Mouse (Mus musculus): Measurements from ENCODE around the gene Zfp672. TPM values are rescaled to one million over a fixed set of nuclear protein-coding genes. Genes with fewer than 3 reads are reported as not detected.

Zfp672 gene
- total and polyA plus RNA-seq, 3 experiments, result 31.2 to 38.8 (median 34.9) TPM

DNA sequence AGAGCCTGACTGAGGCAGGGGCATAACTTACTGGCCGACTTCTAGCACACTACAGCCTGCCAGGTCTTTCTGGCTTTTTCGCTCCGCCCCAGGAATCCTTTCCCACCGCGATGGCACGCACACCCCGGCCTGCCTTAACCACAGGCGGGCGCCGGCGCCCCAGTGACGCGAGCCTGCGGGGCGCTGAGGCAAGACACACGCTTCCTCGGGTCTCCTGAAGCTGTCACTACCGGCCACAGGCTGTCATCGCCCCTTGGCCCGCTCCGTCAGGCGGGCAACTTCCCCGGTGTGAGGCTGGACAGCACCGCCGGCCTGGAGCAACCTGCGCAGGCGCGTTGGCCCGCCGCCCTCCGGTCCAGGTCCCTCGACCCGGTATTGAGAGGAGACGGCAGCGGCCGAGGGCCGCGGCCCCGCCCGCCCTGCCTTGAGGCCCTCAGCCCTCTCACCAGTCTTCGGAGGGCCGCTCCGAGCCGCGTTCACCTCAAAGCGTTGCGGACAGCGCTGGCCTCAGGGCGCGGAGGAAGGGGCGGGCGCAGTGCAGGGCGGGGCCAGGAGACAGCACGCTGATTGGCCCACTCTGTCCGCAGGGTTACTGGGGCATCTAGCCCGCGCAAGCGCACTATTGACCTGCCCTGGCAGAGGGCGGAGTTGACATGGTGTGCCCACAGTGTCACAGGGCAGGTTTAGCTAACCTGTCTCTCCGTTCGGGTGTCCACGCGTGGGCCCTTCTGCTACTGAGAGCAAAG lies 7.1 kb downstream of the Zfp672 start (continued):
- TF ChIP-seq BHLHE40 (IDR thresholded peaks at IDR 0.05; ENCODE audit: low read depth, low read length) (peak; percentile 55), TBP (conservative IDR thresholded peaks at IDR 0.05; ENCODE audit: low read depth, low read length) (no peak; the same call in 1 of the 2 replicates), CHD1 (IDR thresholded peaks at IDR 0.05; ENCODE audit: low read depth, low read length) (peak; percentile 75; the same call in 1 of the 2 replicates), SIN3A (IDR thresholded peaks at IDR 0.05; ENCODE audit: low read length) (peak; percentile 93), MAX (IDR thresholded peaks at IDR 0.05; ENCODE audit: low read length) (peak; percentile 57), POLR2AphosphoS2 (IDR thresholded peaks at IDR 0.05; ENCODE audit: low read depth, low read length) (peak; percentile 99), POLR2A (IDR thresholded peaks at IDR 0.05; ENCODE audit: low read depth, low read length) (peak; percentile 93), MAFK (IDR thresholded peaks at IDR 0.05; ENCODE audit: insufficient replicate concordance, low read length) (peak; percentile 24; the same call in 1 of the 2 replicates)

DNA sequence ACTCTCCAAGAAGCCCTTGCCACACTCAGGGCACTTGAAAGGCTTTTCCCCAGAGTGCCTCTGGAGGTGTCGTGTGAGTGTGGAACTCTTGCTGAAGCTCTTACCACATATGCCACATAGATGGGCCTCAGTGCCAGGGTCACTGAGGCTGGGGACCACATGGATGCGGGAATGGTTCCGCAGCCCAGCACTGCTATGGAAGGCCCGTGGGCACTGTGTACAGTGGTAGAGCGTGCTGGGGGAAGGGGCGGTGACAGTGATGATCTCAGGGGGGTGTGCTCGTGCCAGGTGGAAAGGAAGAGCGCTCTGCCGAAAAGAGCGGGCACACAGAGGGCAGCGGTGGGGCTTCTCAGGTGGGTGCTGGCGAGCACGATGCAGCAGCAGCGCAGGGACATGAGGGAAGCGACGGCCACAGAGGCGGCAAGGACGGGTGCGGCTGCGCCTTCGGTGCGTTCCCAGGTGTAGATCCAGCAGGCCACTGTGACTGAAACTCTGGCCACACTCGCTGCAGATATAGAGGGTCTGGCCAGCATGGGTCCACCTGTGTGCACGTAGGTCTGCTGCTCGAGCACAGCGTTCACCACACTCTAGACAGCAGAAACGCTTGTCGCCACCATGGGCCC lies 13.3 kb downstream of the Zfp672 start:
- dilution Hi-C loops (cut with MboI; ENCODE audit: extremely low pct_ligation_motif_present, extremely low pct_unique_long_range_greater_than_20kb, low sequenced_read_pairs), result no loop called here
- Histone ChIP-seq H3K9me3 (replicated peaks; ENCODE audit: low read length) (no peaks in the 10 kb centered on the region), H3K4me2 (ENCODE audit: insufficient read depth, low read depth, poor library complexity, severe bottlenecking) (no peak overlapping the region), H3K36me3 (replicated peaks in 1 of 2; ENCODE audit: control insufficient read depth in 1 of 2, insufficient read depth in 1 of 2, low read length in 1 of 2) (peaks cover 42 to 96% of the 10 kb centered on the region in 2 experiments), H3K4me1 (ENCODE audit: control insufficient read depth in 1 of 2, insufficient read depth in 2 of 2) (peaks cover 4 to 9% of the 10 kb centered on the region in 2 experiments), H3K27me3 (replicated peaks) (no peaks in the 10 kb centered on the region), H3K4me3 (replicated peaks in 1 of 3; ENCODE audit: low read depth in 2 of 3, low read length in 2 of 3, poor library complexity in 1 of 3) (no peak overlapping the region), H3K79me2 (replicated peaks; ENCODE audit: control insufficient read depth, extremely low read depth, insufficient read depth, poor library complexity, severe bottlenecking) (0 out of 2 replicates have a peak, but pooled peaks cover 2% of the 10 kb centered on the region), H3K9ac (ENCODE audit: insufficient read depth, low read depth) (no peak overlapping the region), H3K27ac (ENCODE audit: insufficient read depth, low read depth) (no peak overlapping the region)
- no peak for DNase-seq (ENCODE audit: extremely low read depth)
- no peak for TF ChIP-seq CTCF (conservative IDR thresholded peaks at IDR 0.05 in 1 of 2, IDR thresholded peaks at IDR 0.05 in 1 of 2; ENCODE audit: low read depth in 2 of 2, low read length in 2 of 2)
- in situ Hi-C loops (cut with MboI; ENCODE audit: low pct_ligation_motif_present, low pct_unique_long_range_greater_than_20kb, low sequenced_read_pairs), result no loop called here

DNA sequence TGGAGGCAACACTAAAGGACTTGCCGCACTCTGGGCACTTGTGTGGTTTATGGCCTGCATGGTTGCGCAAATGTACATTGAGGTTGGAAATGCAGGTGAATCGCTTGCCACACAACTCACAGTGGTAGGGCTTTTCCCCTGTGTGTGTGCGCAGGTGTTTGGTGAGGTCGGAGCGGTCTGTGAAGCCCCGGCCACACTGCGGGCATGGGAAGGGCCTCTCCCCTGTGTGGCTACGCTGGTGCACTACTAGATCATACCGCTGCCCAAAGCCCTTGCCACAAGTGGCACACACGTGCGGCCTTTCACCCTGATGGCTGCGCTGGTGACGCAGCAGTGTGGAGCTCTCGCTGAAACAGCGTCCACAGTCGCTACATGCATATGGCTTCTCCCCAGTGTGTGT lies 13.8 kb downstream of the Zfp672 start:
- no peak overlapping the region for H3K4me2 ChIP-seq (ENCODE audit: insufficient read depth, low read depth, poor library complexity, severe bottlenecking)
- no peaks in the 10 kb centered on the region for H3K27me3 ChIP-seq (replicated peaks)
- no peaks in the 10 kb centered on the region for H3K79me2 ChIP-seq (replicated peaks; ENCODE audit: control insufficient read depth, extremely low read depth, insufficient read depth, poor library complexity, severe bottlenecking)
- no peak for DNase-seq (ENCODE audit: extremely low read depth)
- H3K9me3 ChIP-seq (replicated peaks; ENCODE audit: low read length), result no peaks in the 10 kb centered on the region
- dilution Hi-C loops (cut with MboI; ENCODE audit: extremely low pct_ligation_motif_present, extremely low pct_unique_long_range_greater_than_20kb, low sequenced_read_pairs), result no loop called here
- in situ Hi-C loops (cut with MboI; ENCODE audit: low pct_ligation_motif_present, low pct_unique_long_range_greater_than_20kb, low sequenced_read_pairs), result no loop called here
- H3K36me3 ChIP-seq (replicated peaks in 1 of 2; ENCODE audit: control insufficient read depth in 1 of 2, insufficient read depth in 1 of 2, low read length in 1 of 2), result peaks cover 42 to 97% of the 10 kb centered on the region in 2 experiments
- no peak overlapping the region for H3K4me3 ChIP-seq (replicated peaks in 1 of 3; ENCODE audit: low read depth in 2 of 3, low read length in 2 of 3, poor library complexity in 1 of 3)
- H3K4me1 ChIP-seq (ENCODE audit: control insufficient read depth in 1 of 2, insufficient read depth in 2 of 2), result peaks cover 0 to 3% of the 10 kb centered on the region in 2 experiments; a peak in 1 of 4 replicates
- no peak overlapping the region for H3K9ac ChIP-seq (ENCODE audit: insufficient read depth, low read depth)
- no peak overlapping the region for H3K27ac ChIP-seq (ENCODE audit: insufficient read depth, low read depth)
- TF ChIP-seq POLR2AphosphoS2 (IDR thresholded peaks at IDR 0.05; ENCODE audit: low read depth, low read length) (peak; percentile 12; the same call in 1 of the 2 replicates), POLR2A (IDR thresholded peaks at IDR 0.05; ENCODE audit: low read depth, low read length) (no peak)
